Mouse (Mus musculus) lung, postnatal 0 days (tissue): ENCODE measurements at regions not wholly inside any gene's neighbourhood (a gene's known extent, or its start where the extent isn't known, plus 50 kb on each side); places are given as distances from the start of the nearest gene placed in this dataset.

Source experiments
- CTCF ChIP-seq: IDR thresholded peaks from 2 replicates; pipeline ENCODE4 v1.5.1; 2016; ENCODE audit warnings: antibody characterized with exemption, mild to moderate bottlenecking
- EP300 ChIP-seq: IDR thresholded peaks from 2 replicates; pipeline ENCODE4 v1.6.1; 2016; ENCODE audit warnings: antibody characterized with exemption, mild to moderate bottlenecking, control low read depth

GRCm38 (mm10) chr13:54290066-54290465 is 81.1 kb upstream of the Cplx2 start:
- TF ChIP-seq EP300 (no peak), CTCF (no peak)
